Mouse (Mus musculus): ENCODE measurements at regions not wholly inside any gene's neighbourhood (a gene's known extent, or its start where the extent isn't known, plus 50 kb on each side); places are given as distances from the start of the nearest gene placed in this dataset.
A peak's percentile ranks its signal among the peaks of the same experiment; 100 is the strongest.

DNA sequence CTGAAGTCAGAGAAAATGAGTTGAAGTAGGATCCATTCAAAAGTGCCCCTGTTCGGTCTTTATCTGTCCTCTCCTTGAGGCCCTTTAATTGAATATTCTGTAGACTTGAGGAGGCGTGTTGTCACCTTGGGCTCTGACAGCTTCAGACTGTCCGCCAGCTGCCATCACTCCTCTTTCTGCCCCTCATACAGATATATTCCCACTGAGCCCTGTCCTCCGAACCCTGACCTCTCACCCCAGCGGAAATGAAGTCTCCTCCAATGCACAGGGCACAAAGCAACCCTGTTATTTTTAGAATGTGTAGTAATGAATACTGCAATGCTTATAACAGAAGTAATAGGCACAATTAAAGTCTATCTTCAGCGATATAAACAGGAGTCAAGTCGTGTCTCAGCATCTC lies 117.4 kb upstream of the Gm14444 start:
- DNase-seq (ENCODE audit: low read depth, low spot score), result no peak

DNA sequence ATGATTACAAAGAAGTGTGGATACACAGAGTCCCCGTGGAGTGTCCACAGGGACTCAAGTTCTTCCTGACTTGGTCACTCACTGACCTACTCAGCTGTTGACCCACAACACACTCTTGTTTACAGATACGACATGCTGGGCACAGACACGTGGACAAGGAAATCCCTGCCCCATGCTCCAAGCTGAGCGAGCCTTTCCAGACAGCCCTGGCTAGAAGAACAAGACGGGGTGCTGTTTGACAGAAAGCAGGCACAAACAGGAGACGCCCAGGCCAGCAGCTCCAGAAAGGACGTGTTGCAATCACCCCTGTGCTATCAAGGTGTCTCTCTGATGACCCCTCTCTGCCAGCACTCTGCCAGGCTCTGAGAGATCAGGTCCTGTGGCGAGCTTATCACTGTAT lies 112.6 kb upstream of the Gm14444 start:
- no peak for DNase-seq (ENCODE audit: low read depth, low spot score)

DNA sequence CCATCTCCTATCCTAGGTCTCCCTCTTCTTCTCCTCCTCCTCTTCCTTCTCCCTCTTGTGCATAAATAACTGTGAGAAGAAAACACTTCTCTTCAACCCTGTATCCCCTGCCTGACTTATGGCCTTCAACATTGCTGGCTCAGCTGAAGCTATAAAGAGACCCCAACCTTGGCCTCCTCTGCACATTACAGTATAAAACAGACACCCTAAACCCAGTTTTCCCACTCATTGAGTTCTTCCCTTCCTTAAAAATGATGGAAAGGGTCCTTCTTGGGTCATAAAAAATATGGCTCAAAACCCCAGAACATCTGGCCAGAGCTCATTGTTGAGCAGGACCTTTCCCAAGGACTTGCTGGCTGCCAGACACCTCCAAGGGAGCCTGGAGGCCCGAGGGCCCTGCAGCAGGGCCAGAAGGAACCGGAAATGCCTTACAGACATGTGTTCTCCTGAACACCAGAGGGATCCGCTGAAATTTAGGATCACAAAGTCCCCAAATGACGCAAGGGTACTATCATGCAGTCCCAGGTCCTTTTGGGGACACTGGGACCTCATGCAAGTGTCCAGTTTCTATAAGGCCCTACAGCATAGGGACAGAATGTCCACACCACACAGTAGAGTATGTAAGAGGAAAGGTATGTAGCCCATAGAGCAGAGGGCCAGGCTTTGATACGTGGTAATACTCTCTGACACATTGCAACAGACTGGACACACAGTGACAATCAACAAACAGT lies 109.9 kb upstream of the Gm14444 start:
- no peak for DNase-seq (ENCODE audit: low read depth, low spot score)

DNA sequence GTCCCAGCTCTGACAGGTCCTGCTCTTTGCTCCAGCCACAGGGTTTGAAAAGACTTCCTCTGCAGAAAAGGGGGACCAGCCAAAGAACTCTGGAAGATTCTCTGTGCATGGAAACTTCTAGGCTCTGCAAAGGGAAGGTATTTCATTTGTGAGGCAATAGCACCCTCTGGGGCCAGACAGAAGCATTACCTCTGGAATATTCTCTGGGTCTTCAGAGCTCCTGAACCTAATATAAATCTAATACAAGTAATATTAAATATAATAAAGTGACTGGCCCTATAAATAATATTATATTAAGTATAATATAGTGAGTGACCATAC lies 109.4 kb upstream of the Gm14444 start:
- peak; percentile 33 for DNase-seq (ENCODE audit: low read depth, low spot score)

DNA sequence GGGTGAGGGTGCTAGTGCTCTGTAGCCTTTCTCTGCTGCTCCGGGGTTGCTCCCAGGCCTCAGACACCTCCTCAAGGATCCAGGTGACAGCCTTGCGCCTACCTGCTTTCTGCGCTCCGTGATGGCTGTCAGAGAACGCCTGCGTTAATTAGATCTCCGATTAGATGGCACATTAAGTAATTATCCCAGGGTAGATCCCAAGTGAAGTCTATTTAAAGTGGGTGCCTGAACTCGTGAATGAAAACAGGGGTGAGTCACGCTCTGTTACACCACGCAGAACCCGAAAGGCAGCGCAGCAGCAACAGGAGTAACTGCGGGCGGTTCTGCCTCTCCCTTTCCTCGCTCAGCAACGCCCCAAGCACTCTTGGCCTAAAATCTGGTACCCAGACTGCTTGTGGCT lies 108.2 kb upstream of the Gm14444 start:
- no peak for DNase-seq (ENCODE audit: low read depth, low spot score)

DNA sequence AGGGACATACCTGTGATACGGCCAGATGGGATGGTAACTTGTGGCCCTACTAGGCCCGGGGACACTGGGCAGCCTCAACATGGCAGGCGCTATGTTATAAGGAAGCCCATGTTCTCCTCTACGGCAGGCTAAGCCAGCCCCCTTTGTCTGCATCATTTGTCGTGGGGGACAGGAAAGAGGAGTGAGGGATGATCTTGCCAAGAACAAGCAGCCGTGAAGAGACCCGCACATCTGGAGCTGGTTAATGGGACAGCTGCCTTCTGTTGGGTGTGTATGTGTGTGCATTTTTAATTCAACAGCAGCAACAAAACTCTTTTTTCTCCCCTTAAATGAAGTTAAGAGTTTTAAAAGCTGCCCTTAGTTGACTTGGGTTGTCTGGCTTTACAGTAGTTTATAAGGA lies 106.4 kb upstream of the Gm14444 start:
- no peak for DNase-seq (ENCODE audit: low read depth, low spot score)

DNA sequence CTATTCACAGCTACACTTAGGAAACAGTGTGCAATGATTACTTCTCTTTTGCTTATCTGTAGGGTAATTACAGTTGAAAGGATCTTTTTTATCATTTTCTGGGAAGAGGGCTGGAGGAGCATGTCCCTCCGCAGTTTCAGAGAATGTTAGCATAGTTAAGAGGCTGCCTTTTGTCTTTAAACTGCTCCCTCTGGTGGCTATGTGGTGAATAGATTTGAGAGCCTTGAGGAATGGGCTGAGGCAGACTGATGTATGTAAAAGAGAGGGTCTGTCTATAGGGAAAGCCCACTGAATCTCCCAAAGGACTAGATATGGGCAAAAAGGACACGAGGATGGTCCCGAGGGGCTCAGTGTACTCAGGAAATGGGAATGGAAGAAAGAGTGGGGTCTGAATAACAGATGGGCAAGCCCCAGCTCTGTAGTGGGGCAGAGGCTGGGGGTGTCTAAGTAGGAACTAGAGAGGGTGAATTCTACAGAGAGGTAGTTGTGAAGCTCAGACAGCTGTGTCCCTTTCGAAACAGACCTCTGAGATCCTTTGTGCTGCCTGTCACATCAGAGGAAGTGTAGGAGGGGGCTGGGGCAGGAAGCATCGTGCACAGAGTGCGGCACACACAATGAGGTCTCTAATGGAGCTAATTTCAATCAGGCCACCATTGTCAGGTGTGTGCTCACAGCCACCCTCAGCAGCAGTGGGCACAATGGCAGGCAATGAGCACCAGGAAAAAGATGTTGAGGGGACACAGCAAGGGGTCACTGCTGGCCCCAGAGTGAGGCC lies 104.0 kb upstream of the Gm14444 start:
- peak; percentile 30 for DNase-seq (ENCODE audit: low read depth, low spot score)

DNA sequence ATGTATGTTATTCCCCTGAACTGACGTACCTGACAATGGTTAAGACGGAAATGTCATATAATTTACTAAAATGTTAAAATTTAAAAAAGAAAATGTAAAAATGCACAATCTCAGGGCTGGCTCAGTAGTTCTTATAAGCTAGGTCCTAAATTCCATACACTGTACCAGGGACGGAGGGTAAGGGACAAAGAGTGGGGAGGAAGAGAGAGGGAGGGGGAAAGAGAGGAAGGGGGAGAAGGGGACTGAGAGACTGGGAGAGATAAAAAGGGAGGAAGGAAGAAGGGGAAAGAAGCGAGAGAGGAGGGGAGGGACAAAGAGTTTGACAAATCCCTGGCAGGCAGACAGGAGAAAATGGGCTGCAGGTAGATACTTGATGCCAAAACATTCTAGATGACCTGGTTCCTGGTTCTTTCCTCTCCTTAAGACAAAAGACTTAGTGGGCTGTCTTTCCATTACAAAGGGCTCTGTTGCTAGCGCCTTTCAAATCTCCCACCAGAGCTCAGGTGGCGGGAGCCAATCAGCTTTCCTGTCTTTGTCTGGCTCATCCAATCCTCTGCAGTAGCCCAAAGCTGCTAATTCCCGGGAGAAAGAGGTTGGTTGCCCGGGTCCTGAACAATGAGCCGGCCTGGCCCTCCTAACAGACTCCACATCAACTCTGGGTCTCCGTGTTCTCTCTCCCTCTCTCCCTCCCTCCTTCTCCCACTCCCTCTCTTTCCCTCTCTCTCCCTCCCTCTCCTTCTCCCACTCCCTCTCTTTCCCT lies 92.7 kb upstream of the Gm14444 start:
- DNase-seq (ENCODE audit: low read depth, low spot score), result no peak

DNA sequence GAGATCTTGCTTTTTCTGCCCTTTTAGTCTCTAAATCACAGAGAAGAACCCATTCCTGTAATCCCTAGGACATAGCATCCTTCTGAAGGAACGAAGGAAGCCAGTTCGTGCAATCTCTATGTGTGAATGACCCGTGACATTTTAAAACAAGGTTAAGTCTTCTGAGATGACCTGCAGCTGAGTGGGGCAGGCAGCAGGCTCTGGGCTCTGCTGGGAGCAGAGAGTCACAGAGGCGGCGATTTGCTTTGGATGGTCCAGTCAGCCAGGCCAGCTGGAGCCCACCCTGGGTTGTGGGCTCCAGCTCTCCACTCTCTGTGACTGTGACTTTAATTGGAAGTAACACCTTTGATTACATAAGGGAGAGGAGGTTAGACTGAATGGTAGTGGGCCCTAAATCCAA lies 92.1 kb upstream of the Gm14444 start:
- DNase-seq (ENCODE audit: low read depth, low spot score), result no peak

DNA sequence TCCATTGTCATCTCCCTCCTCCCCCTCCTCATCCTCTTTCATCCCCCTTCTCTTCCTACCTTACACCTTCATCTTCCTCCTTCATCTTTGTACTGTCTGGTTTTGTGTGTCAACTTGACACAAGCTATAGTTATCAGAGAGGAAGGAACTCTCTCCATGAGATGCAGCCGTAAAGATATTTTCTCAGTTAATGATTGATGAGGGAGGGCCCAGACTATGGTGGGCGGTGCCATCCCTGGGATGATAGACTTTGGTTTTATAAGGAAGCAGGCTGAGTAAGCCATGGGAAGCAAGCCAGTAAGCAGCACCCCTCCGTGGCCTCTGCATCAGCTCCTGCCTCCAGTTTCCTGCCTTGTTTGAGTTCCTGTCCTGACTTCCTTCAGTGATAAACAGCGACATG lies 87.8 kb upstream of the Gm14444 start:
- DNase-seq (ENCODE audit: low read depth, low spot score), result no peak

DNA sequence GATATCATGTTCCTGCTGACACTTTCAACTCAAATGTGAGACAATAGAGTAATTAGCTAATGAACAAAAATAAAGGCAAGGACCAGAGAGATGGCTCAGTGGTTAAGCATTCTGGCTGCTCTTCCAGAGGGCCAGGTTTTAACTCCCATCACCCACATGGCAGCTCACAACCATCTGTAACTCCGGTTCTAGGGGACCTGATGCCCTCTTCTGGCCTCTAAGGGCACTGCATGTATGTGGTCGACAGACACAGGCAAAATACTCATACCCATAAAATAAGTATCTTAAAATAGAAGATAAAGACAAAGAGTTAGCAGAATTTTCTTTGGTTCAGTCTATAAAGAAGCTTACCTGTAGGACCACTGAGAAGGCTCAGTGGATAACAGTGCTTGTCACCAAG lies 80.3 kb upstream of the Gm14444 start:
- no peak for DNase-seq (ENCODE audit: low read depth, low spot score)

DNA sequence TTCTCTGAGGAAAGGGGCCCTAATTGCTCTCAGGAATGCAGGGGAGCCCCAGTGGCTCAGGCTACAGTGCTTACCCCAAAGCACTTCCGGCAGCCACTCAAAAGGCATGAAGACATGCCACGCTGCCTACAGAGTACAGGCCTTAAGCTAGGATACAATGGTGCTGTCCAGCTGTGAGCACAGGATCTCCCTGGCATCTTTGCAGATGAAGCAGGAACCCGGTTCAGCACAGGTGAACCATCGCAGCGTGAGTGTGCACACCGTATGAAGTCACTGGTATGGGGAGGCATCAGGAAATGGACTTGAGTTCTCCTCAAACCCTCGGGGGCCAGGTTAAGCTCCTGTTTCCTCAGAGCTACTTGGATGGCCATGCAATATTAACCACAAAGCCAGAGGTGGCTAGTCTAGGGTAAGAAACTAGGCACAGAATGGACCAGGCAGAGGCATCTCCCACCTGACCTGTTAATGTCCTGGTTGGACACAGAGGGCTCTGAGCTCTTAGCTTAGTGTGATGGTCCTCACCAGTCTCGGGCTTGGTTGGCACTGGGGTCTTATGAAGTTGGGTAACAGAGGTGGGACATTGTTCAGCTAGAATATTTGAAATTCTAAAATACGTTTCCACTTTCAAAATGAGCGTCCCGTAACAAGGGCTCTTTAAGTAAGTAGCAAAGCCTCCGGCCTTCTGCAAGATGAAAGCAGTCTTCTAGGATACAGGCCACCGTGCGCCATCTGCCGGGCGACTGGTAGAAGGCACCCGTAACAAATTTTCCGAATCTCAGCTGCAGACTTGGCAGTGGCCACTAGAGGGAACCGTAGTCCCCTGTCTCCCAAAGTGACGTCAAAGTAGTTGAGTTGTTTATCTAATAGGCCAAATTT lies 77.7 kb upstream of the Gm14444 start:
- peak; percentile 68 for DNase-seq (ENCODE audit: low read depth, low spot score)

DNA sequence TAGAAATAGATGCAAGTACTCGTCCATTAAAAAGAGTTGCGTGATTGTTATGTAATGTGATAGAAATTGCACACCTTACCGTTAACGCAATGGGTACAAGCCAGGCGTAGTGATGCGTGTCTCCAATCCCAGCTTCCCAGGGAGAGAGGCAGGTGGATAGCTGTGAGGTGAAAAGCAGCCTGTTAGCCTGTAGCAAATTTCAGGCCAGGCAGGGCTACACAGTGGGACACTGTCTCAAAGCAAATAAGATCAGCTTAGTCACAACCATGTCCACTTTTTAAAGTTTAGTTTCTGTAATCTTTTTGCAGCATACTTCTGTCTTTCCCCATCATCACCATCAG lies 77.1 kb upstream of the Gm14444 start:
- no peak for DNase-seq (ENCODE audit: low read depth, low spot score)

DNA sequence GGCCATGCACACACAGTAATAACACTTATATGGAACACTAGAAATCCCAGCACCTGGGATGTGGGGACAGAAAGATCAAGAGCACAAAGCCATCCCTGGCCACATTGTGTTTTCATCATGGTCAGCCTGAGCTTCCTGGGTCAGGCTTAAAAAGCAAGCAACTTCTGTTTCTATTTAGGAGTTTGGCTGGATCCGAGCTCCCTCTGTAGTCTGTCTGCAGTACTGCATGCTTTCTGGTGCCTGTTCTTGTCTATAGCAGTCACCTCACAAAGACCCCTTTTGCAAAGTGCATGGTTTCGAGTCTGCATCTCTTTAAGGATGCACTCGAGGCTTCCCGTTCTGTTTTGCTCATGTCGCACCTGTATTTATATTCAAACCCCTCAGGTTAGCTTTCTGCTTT lies 73.4 kb upstream of the Gm14444 start:
- peak; percentile 29 for DNase-seq (ENCODE audit: low read depth, low spot score)

DNA sequence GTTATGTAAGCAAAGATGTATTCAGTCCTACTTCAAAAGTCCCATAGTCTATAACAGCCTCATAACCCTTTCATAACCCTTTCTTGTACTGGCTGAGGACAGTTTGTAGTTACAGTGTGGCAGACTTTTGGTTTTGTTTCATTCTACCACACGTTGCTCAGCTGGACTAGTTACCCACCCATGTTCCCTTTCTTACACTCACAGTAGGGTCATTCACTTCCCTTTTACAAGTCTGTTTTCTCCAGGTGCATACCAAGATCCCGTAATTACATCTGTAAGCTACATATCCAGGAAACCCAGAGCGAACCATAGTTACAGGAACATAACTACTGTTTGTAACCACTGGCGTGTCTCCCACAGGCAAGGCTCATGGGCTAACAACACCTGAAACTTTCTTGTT lies 72.1 kb upstream of the Gm14444 start:
- DNase-seq (ENCODE audit: low read depth, low spot score), result no peak

DNA sequence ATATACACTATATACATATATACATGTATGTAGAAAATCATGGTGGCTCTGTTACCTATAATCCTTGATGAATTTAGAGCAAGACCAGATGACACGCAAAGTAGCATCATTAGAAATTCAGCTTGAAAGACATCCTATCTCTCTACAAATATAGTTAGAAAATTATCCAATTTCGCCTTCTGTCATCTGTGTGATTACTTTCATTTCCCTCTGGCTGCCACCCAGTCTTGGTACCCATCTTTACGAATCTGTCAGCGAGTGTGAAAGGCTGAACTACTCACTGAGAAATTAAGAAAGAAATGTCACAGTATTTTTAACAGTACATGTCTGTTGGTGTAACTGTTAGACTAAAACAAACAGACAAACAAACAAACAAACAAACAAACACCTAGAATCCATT lies 67.8 kb upstream of the Gm14444 start:
- DNase-seq (ENCODE audit: low read depth, low spot score), result no peak

DNA sequence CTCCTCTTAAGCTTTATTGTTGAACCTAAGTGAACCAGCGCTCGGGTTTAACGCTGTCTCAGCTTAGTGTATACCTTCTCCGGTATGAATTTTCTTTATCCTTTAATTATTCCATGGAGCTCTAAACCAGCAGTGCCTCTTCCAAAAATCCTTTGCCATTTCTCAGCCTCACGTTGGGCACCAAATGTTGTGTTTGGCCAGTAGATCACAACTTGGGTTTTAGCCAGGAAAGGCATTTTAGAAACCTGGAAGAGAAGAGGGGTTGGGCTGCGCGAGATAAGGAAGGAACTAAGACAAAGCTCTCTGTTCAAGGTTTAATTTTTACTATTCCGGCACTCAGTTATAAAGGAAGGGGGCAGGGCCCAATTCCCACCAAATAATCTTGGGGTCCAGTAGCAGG lies 61.9 kb upstream of the Gm14444 start:
- no peak for DNase-seq (ENCODE audit: low read depth, low spot score)

Data from 3T3-L1 (cell line).